Mouse (Mus musculus) cerebellum, adult 2 months (tissue): ENCODE measurements around the gene Adra1d.

Experiments used
- CTCF ChIP-seq: fragments of 200-500 bp; IDR thresholded peaks from 2 replicates; pipeline ENCODE4 v1.5.1; 2011; ENCODE audit warnings: low read depth, mild to moderate bottlenecking, control low read depth, low read length, moderate library complexity, borderline replicate concordance; ENCODE audit not compliant: insufficient read depth
- POLR2A ChIP-seq: fragments of 200-500 bp; IDR thresholded peaks from 2 replicates; pipeline ENCODE4 v1.6.1; 2011; ENCODE audit warnings: low read length, control low read depth, borderline replicate concordance; ENCODE audit not compliant: insufficient read depth

GRCm38 (mm10) chr2:131550474-131550873 lies 11.6 kb downstream of the Adra1d start:
- TF ChIP-seq CTCF (no peak), POLR2A (no peak)
